Mouse (Mus musculus) ES-E14 (cell line): ENCODE measurements around the gene Ccz1. TPM values are rescaled to one million over a fixed set of nuclear protein-coding genes. Genes with fewer than 3 reads are reported as not detected.

Source experiments
- DNase-seq: peaks from one replicate; pipeline ENCODE4 v3.0.0-alpha.2; 2013; ENCODE audit warnings: low read depth, low spot score
- H3K27ac ChIP-seq: 2 replicates; pipeline ENCODE4 v1.5.1; 2012; ENCODE audit warnings: low read depth, mild to moderate bottlenecking, low read length, moderate library complexity, mixed read lengths; ENCODE audit not compliant: poor library complexity, insufficient read depth, severe bottlenecking
- H3K36me3 ChIP-seq: 2 replicates; pipeline ENCODE4 v1.6.1; 2012; ENCODE audit warnings: mild to moderate bottlenecking, low read length, moderate library complexity, mixed read lengths; ENCODE audit not compliant: control insufficient read depth, poor library complexity, insufficient read depth, severe bottlenecking
- H3K4me1 ChIP-seq, 2 experiments: fragments of 150-350 bp in 1 of 2; sonication (generic) in 1 of 2; 2 replicates each; pipeline ENCODE4 v1.6.1; 2012; ENCODE audit warnings: low read length in 2 of 2, mild to moderate bottlenecking in 1 of 2, mixed read lengths in 1 of 2; ENCODE audit not compliant: control insufficient read depth in 2 of 2, insufficient read depth in 2 of 2, poor library complexity in 1 of 2
- H3K4me3 ChIP-seq, 2 experiments: fragments of 150-350 bp in 1 of 2; sonication (generic) in 1 of 2; 2 replicates each; pipeline ENCODE4 v1.5.1; 2012; ENCODE audit warnings: low read length in 2 of 2, low read depth in 1 of 2, mild to moderate bottlenecking in 1 of 2, mixed read lengths in 1 of 2; ENCODE audit not compliant: insufficient read depth in 1 of 2, poor library complexity in 1 of 2, severe bottlenecking in 1 of 2
- H3K9ac ChIP-seq: 2 replicates; pipeline ENCODE4 v1.6.1; 2012; ENCODE audit warnings: low read depth, mild to moderate bottlenecking, low read length, mixed read lengths; ENCODE audit not compliant: poor library complexity, insufficient read depth, severe bottlenecking
- H3K9me3 ChIP-seq: fragments of 150-350 bp; sonication (generic); 2 replicates; pipeline ENCODE4 v1.6.1; 2012; ENCODE audit warnings: low read depth, mild to moderate bottlenecking, low read length; ENCODE audit not compliant: control insufficient read depth, insufficient read depth
- CHD2 ChIP-seq: IDR thresholded peaks from 2 replicates; pipeline ENCODE4 v1.6.1; 2014; ENCODE audit warnings: mild to moderate bottlenecking, low read depth, low read length, inconsistent platforms
- HCFC1 ChIP-seq: IDR thresholded peaks from 2 replicates; pipeline ENCODE4 v1.6.1; 2012; ENCODE audit warnings: low read length, inconsistent platforms, borderline replicate concordance; ENCODE audit not compliant: insufficient read depth
- MAFK ChIP-seq: IDR thresholded peaks from 2 replicates; pipeline ENCODE4 v1.6.1; 2014; ENCODE audit warnings: mild to moderate bottlenecking, low read depth, low read length, inconsistent platforms; ENCODE audit not compliant: insufficient read depth
- ZC3H11A ChIP-seq: IDR thresholded peaks from 2 replicates; pipeline ENCODE4 v1.6.1; 2012; ENCODE audit warnings: low read depth, mild to moderate bottlenecking, inconsistent platforms, low read length, borderline replicate concordance
- ZNF384 ChIP-seq: IDR thresholded peaks from 2 replicates; pipeline ENCODE4 v1.6.1; 2012; ENCODE audit warnings: low read depth, low read length, inconsistent platforms
- in situ Hi-C, 2 experiments: fragments of 600-800 bp; cut with MboI; formaldehyde crosslinking; loops; one replicate each; pipeline ENCODE4 v1.15.1; 2025; ENCODE audit warnings: low sequenced_read_pairs in 2 of 2, inconsistent platforms in 1 of 2; ENCODE audit not compliant: unreplicated experiment in 2 of 2
- total RNA-seq: library from RNA; depleted of rRNA; stranded (reverse); fragments of 300-350 nt; gene quantifications from 2 replicates; pipeline ENCODE4 v1.2.3, GENCODE M21; 2012

The Ccz1 gene
- total RNA-seq, 1 experiment = 75.8 TPM

DNA sequence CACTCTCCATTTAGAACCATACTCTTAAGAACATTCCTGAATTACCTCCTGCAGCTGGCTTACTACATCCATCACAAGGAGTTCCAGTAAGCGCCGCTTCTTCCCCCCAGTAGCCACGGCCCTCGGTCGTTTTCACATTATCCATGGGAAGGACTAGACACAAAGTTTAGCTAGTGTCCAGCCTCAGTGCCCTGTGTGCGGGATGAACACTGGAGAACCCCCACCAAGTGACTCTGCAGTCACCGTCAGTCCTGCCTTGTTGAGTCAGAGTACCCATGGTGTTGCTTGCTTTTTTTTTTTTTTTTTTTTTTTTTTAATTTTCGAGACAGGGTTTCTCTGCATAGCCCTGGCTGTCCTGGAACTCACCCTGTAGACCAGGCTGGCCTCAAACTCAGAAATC, 53.5 kb downstream of the Ccz1 start:
- Histone ChIP-seq H3K4me3 (no peak overlapping the region), H3K27ac (no peak overlapping the region), H3K36me3 (no peaks in the 10 kb centered on the region), H3K9me3 (no peaks in the 10 kb centered on the region), H3K9ac (no peak overlapping the region), H3K4me1 (no peaks in the 10 kb centered on the region)
- no peak for TF ChIP-seq ZC3H11A
- TF ChIP-seq ZNF384 = no peak
- TF ChIP-seq CHD2 = no peak
- no peak for TF ChIP-seq HCFC1
- no peak for TF ChIP-seq MAFK
- in situ Hi-C loops = no loop called here
- no peak for DNase-seq

DNA sequence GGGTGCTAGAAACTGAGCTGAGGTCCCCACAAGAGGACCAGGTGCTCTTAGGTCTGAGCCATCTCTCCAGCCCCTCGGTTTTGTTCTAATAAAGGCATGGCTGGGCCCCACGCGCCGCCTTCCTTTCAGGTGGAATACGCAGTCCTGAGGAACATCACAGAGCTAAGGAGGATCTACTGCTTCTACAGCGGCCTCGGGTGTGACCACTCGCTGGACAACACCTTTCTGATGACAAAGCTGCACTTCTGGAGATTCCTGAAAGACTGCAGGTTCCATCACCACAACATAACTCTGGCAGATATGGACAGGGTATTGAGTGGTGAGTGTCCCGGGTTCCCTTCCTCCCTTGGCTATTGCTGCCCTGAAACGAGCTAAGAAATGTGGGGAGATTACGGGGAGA, 55.1 kb downstream of the Ccz1 start:
- Histone ChIP-seq H3K9ac (no peak overlapping the region), H3K36me3 (no peaks in the 10 kb centered on the region), H3K9me3 (no peaks in the 10 kb centered on the region), H3K4me1 (no peaks in the 10 kb centered on the region), H3K27ac (no peak overlapping the region), H3K4me3 (no peak overlapping the region)
- DNase-seq = no peak
- no peak for TF ChIP-seq CHD2
- TF ChIP-seq MAFK = no peak
- TF ChIP-seq ZNF384 = no peak
- in situ Hi-C loops = no loop called here

DNA sequence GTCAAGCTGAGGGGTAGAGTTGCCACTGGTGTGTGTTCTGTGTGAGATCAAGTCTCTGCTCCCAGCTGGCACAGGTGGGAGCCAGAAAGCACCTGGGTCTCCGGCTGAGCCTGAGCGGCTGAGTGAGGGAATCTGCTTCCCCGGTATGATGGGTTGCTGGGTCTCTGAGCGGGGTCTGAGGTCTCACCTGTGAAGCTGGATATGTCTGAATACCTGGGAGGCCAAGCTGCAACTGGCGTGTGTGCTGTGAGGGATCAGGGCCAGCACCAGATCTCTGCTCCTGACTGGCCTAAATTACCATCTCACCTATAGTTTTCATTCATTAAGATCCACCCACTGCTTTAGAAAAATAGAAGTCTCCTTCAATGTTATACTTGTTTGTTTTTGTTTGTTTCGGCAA, 57.6 kb downstream of the Ccz1 start:
- in situ Hi-C loops = no loop called here
- H3K9me3 ChIP-seq = no peaks in the 10 kb centered on the region
- TF ChIP-seq CHD2 (no peak), ZNF384 (no peak), HCFC1 (no peak), ZC3H11A (no peak)
- no peaks in the 10 kb centered on the region for H3K36me3 ChIP-seq
- no peak overlapping the region for H3K4me3 ChIP-seq
- no peak overlapping the region for H3K27ac ChIP-seq
- no peak for DNase-seq
- no peak overlapping the region for H3K9ac ChIP-seq
- no peaks in the 10 kb centered on the region for H3K4me1 ChIP-seq

DNA sequence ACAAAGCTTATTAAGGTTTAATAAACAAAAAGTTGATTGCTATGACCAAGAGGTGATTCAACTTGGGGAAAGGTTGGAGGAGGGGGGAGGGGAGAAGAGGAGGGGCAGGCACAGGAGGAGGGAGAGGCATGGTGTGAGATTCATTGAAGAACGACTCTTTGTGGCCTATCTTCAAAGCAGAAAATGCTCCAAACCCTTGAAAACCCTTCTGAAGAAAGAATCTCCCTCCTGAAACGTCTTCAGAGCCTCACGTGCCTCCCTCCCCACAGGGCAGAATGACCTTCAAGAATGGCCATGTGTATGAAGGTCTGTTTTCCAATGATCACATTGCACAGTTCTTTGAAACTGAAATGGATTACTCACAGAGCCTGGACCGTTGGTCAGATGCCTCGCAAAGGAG, 64.7 kb downstream of the Ccz1 start:
- no peak overlapping the region for H3K9ac ChIP-seq
- TF ChIP-seq MAFK (no peak), ZNF384 (no peak), CHD2 (no peak), HCFC1 (no peak)
- no peak overlapping the region for H3K4me3 ChIP-seq
- DNase-seq = no peak
- H3K4me1 ChIP-seq = 0 out of 4 replicates have a peak, but pooled peaks cover 0 to 2% of the 10 kb centered on the region in 2 experiments
- H3K36me3 ChIP-seq = no peaks in the 10 kb centered on the region
- no peaks in the 10 kb centered on the region for H3K9me3 ChIP-seq
- no peak overlapping the region for H3K27ac ChIP-seq
- in situ Hi-C loops = no loop called here

DNA sequence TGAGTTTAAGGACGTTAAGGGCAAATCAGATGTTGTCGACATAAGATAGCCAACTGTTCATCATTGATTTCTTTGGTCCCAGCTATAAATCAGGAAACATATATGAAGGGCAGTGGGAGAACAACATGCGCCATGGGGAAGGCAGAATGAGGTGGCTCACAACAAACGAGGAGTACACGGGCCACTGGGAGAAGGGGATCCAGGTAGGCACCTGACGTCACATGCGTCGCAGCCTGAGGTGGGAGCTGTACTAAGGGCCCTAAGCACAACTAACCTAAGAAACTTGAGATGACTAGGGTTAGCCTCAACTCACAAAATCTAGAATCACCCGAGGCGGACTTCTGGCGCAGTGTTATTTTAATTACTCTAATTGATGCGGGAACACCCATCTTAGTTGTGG, 66.3 kb downstream of the Ccz1 start:
- H3K9ac ChIP-seq = no peak overlapping the region; the same call in 1 of the 2 replicates

More for the DNA sequence above, 66.3 kb downstream of the Ccz1 start:
- H3K4me1 ChIP-seq = 0 out of 4 replicates have a peak, but pooled peaks cover 0 to 2% of the 10 kb centered on the region in 2 experiments
- H3K9me3 ChIP-seq = no peaks in the 10 kb centered on the region
- TF ChIP-seq MAFK (no peak), ZNF384 (no peak), HCFC1 (no peak), ZC3H11A (no peak), CHD2 (no peak)
- in situ Hi-C loops = no loop called here
- H3K36me3 ChIP-seq = no peaks in the 10 kb centered on the region
- DNase-seq = no peak
- H3K4me3 ChIP-seq = no peak overlapping the region
- no peak overlapping the region for H3K27ac ChIP-seq
